Mouse (Mus musculus): ENCODE measurements around the gene Timeless.

Gene Timeless

DNA sequence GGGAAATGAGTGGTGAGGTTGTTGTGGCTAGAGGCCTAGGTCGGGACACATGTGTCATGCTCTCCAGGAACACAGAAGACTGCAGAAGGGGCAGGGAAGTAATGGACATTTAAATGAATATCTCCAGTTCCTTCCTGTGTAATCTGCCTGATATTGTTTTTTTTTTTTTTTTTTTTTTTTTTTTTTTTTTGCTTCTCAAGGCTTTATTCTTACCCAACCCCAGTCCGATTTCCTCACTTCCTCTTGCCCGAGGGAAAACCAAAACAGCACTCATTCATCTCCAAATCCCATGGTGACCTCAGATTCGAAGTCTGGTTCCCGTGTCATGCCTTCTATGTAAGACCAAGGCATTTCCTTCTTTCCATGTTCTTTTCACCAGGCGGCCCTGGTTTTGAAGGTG lies 66.4 kb downstream of the Timeless start:
- no peak for DNase-seq

DNA sequence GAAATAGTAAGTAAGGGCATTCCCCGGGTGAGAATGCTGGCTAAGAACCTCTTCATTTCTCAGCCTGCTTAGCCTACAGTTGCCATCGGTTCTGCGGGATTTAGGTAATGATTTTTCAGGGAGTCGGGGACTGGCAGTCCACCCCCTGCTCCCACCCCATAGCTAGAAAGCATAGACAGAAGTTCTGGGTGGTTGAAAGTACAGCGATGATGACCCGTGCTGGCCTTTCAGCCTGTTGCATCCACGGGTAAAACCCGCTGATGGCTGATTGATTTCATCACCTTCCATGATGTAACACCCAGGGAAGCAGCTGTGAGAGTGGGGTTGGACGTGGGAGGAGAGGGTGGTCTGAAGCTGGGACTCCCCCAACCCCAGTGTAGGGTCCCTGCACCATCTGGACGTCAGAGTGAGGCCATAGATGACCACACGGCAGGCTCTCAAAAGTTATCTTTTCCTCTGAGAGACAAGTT lies 66.9 kb downstream of the Timeless start, which contains the start of gene Il23a:
Gene Il23a (minus strand): TSS at position 51 of the 470 bp plus-strand sequence.
- DNase-seq, result no peak

DNA sequence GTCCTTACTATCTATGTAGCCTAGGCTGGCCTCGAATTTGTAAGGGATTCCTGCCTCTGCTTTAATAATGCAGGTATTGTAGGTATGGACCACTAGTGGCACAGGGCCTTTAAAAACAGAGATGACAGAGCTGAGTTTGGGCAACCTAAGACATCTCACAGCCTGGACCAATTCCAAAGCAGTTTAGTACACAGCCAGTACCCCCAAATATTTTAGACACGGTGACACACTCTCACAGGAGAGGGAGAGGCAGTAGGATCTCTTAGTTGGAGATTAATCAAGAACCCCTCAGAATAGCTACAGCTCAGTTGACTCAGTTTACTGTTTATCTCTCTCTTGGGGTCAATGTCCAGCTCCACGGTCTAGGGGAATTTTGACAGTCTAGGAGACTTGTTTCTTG lies 70.5 kb downstream of the Timeless start:
- no peak for DNase-seq

All from cerebellum, postnatal 14 days (tissue).